Mouse (Mus musculus): ENCODE measurements around the gene Mast4. TPM values are rescaled to one million over a fixed set of nuclear protein-coding genes. Genes with fewer than 3 reads are reported as not detected.

The Mast4 gene
- polyA plus RNA-seq, 1 experiment from 2014 or later = 18.9 TPM

DNA sequence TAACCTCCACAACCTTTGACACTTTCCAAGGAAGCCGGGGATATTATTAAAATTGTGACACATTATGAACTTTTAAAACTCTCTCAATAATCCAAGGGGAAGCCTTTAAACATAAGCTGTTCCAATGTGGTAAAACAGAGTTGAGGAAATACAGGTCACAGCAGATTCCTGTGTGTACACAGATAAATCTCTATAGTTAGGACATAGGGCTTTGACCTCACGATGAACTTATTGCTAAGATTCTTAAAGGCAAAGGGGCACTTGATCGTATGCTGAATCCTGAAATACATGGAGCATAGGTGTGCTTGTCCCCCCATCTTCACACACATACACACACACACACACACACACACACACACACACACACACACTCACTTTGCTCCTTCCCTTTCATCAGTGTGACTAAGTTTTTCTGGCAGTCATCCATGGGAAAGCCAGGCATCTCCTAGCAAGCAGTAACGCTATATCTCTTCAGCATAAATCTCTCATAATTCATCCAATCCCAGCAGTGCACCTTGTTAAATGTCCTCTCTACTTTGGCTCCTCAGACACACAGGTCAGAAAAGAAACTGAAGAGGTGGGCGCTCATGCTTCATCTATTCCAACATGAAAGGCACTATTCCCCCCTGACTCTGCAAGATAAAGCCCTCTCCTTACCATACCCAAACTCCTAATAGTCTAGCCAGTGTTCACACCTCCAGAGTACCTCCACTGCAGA is 477.3 kb downstream of the Mast4 start:
- 90% methylated on average over 5 of the region's 5 CpGs for WGBS
- H3K4me1 ChIP-seq (ENCODE audit: control insufficient read depth, insufficient read depth, low read length) = no peaks in the 10 kb centered on the region
- no peak for ATAC-seq (ENCODE audit: insufficient number of reproducible peaks, low FRiP score, low TSS enrichment, low read depth)
- H3K36me3 ChIP-seq (ENCODE audit: control insufficient read depth, insufficient read depth, low read length) = no peaks in the 10 kb centered on the region
- no peak overlapping the region for H3K4me2 ChIP-seq (ENCODE audit: low read depth, severe bottlenecking)
- no peaks in the 10 kb centered on the region for H3K9me3 ChIP-seq (ENCODE audit: control insufficient read depth, low read length)
- no peak overlapping the region for H3K4me3 ChIP-seq (ENCODE audit: low read depth, low read length)
- no peaks in the 10 kb centered on the region for H3K27me3 ChIP-seq (ENCODE audit: control insufficient read depth, insufficient read depth, low read length)
- DNase-seq (ENCODE audit: low spot score) = no peak
- no peak overlapping the region for H3K27ac ChIP-seq (replicated peaks; ENCODE audit: low read depth, low read length)
- no peak overlapping the region for H3K9ac ChIP-seq (ENCODE audit: low read length)

DNA sequence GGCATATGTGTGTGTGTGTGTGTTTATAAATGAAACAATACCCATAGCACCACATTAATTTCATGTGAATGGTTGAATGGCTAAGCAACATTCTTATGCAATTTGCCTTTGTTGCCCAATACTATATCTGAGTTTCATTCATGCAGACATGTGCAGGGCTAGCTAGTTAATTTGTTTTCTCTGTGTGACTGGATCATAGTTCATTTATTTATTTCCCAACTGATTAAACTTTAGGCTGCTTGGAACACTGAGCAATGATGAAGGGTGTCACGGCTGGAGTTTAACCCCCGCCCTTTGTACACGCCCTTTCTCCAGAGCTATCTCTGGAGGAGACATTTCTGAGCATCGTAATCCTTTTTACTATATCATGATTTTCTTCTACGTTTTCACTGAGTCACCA is 481.4 kb downstream of the Mast4 start:
- WGBS = 90% methylated on average over 5 of the region's 5 CpGs

DNA sequence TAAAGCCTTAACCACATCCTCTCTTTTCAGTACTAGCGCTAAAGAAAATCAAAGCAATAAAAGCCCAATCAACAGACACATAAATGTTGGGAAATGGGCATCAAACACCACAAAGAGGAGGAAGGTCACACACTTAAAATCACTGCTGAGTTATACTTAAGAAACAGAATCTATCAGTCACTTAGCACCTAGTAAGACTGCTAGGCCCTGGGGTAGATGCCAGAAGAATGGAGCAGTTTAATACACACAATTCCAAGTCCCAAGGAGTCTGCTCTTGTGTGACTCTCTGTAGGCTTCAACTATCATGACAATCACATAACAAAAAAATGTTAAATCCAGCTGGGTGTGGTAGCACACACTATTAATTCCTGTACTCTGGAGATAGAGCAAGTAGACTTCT is 483.0 kb downstream of the Mast4 start:
- Histone ChIP-seq H3K9me3 (ENCODE audit: control insufficient read depth, low read length) (no peaks in the 10 kb centered on the region), H3K9ac (ENCODE audit: low read length) (no peak overlapping the region), H3K4me3 (ENCODE audit: low read depth, low read length) (no peak overlapping the region), H3K27me3 (ENCODE audit: control insufficient read depth, insufficient read depth, low read length) (no peaks in the 10 kb centered on the region), H3K36me3 (ENCODE audit: control insufficient read depth, insufficient read depth, low read length) (no peaks in the 10 kb centered on the region), H3K4me1 (ENCODE audit: control insufficient read depth, insufficient read depth, low read length) (no peaks in the 10 kb centered on the region), H3K27ac (replicated peaks; ENCODE audit: low read depth, low read length) (no peak overlapping the region), H3K4me2 (ENCODE audit: low read depth, severe bottlenecking) (no peak overlapping the region)
- 41% methylated on average over 1 of the region's 1 CpGs for WGBS
- DNase-seq (ENCODE audit: low spot score) (no peak), ATAC-seq (ENCODE audit: insufficient number of reproducible peaks, low FRiP score, low TSS enrichment, low read depth) (no peak)

More for the DNA sequence above, 481.4 kb downstream of the Mast4 start:
- H3K9me3 ChIP-seq (ENCODE audit: control insufficient read depth, low read length) = no peaks in the 10 kb centered on the region
- no peaks in the 10 kb centered on the region for H3K4me1 ChIP-seq (ENCODE audit: control insufficient read depth, insufficient read depth, low read length)
- no peak overlapping the region for H3K9ac ChIP-seq (ENCODE audit: low read length)
- no peaks in the 10 kb centered on the region for H3K36me3 ChIP-seq (ENCODE audit: control insufficient read depth, insufficient read depth, low read length)
- H3K27me3 ChIP-seq (ENCODE audit: control insufficient read depth, insufficient read depth, low read length) = no peaks in the 10 kb centered on the region
- H3K4me2 ChIP-seq (ENCODE audit: low read depth, severe bottlenecking) = no peak overlapping the region
- H3K27ac ChIP-seq (replicated peaks; ENCODE audit: low read depth, low read length) = no peak overlapping the region
- no peak overlapping the region for H3K4me3 ChIP-seq (ENCODE audit: low read depth, low read length)
- ATAC-seq (ENCODE audit: insufficient number of reproducible peaks, low FRiP score, low TSS enrichment, low read depth) (no peak), DNase-seq (ENCODE audit: low spot score) (no peak)

GRCm38 (mm10) chr13:102850594-102850993 is 483.7 kb downstream of the Mast4 start:
- no peak overlapping the region for H3K4me3 ChIP-seq (ENCODE audit: low read depth, low read length)
- 77% methylated on average over 2 of the region's 2 CpGs for WGBS
- no peaks in the 10 kb centered on the region for H3K9me3 ChIP-seq (ENCODE audit: control insufficient read depth, low read length)
- no peak overlapping the region for H3K4me2 ChIP-seq (ENCODE audit: low read depth, severe bottlenecking)
- H3K4me1 ChIP-seq (ENCODE audit: control insufficient read depth, insufficient read depth, low read length) = no peaks in the 10 kb centered on the region
- DNase-seq (ENCODE audit: low spot score) (no peak), ATAC-seq (ENCODE audit: insufficient number of reproducible peaks, low FRiP score, low TSS enrichment, low read depth) (no peak)
- H3K27ac ChIP-seq (replicated peaks; ENCODE audit: low read depth, low read length) = no peak overlapping the region
- H3K9ac ChIP-seq (ENCODE audit: low read length) = no peak overlapping the region
- no peaks in the 10 kb centered on the region for H3K27me3 ChIP-seq (ENCODE audit: control insufficient read depth, insufficient read depth, low read length)
- no peaks in the 10 kb centered on the region for H3K36me3 ChIP-seq (ENCODE audit: control insufficient read depth, insufficient read depth, low read length)

DNA sequence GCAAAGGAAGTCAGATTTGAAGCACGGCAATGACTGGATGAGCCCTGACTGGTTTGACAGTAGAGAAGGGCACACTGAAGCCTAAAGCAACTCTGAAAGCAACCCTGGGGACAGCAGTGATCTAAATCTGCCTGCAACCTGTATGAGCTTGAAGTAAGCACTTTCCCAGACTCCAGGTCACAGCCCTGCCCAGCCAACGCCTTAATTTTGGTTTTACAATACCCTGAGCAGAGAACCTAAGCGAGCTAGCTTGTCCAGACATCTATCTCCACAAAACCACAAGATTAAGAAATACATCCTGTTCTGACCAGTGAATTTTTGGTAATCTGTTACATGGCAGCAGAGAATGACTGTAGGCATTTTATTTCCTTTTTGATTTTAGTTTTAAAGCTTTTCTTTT is 485.2 kb downstream of the Mast4 start:
- Histone ChIP-seq H3K4me3 (ENCODE audit: low read depth, low read length) (no peak overlapping the region), H3K27me3 (ENCODE audit: control insufficient read depth, insufficient read depth, low read length) (no peaks in the 10 kb centered on the region), H3K27ac (replicated peaks; ENCODE audit: low read depth, low read length) (no peak overlapping the region), H3K4me2 (ENCODE audit: low read depth, severe bottlenecking) (no peak overlapping the region), H3K9ac (ENCODE audit: low read length) (no peak overlapping the region), H3K36me3 (ENCODE audit: control insufficient read depth, insufficient read depth, low read length) (no peaks in the 10 kb centered on the region), H3K4me1 (ENCODE audit: control insufficient read depth, insufficient read depth, low read length) (no peaks in the 10 kb centered on the region), H3K9me3 (ENCODE audit: control insufficient read depth, low read length) (no peaks in the 10 kb centered on the region)
- DNase-seq (ENCODE audit: low spot score) (no peak), ATAC-seq (ENCODE audit: insufficient number of reproducible peaks, low FRiP score, low TSS enrichment, low read depth) (no peak)
- 63% methylated on average over 3 of the region's 3 CpGs for WGBS

DNA sequence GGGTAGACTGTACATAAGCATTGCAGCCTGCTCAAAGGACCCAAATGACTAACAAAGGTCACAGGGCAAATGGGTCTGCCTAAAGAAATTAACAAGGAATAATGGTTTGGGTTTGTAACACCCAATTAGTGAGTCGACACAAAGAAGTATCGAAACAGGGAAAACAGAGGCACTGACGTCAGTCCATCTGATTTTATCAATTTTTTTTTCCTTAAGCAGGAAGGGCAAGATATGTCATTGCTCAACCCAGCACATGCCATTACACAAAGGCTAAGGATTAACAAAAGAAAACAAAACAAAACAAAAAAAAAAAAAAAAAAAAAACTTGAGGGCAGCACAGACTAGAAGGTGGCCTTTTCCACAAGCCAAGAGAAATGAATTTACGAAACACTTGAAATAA is 487.8 kb downstream of the Mast4 start:
- Histone ChIP-seq H3K4me1 (ENCODE audit: control insufficient read depth, insufficient read depth, low read length) (0 out of 2 replicates have a peak, but pooled peaks cover 3% of the 10 kb centered on the region), H3K27ac (replicated peaks; ENCODE audit: low read depth, low read length) (no peak overlapping the region), H3K9ac (ENCODE audit: low read length) (no peak overlapping the region), H3K27me3 (ENCODE audit: control insufficient read depth, insufficient read depth, low read length) (no peaks in the 10 kb centered on the region), H3K4me2 (ENCODE audit: low read depth, severe bottlenecking) (no peak overlapping the region), H3K9me3 (ENCODE audit: control insufficient read depth, low read length) (no peaks in the 10 kb centered on the region), H3K36me3 (ENCODE audit: control insufficient read depth, insufficient read depth, low read length) (no peaks in the 10 kb centered on the region), H3K4me3 (ENCODE audit: low read depth, low read length) (no peak overlapping the region)
- DNase-seq (ENCODE audit: low spot score) (no peak), ATAC-seq (ENCODE audit: insufficient number of reproducible peaks, low FRiP score, low TSS enrichment, low read depth) (no peak)
- 66% methylated on average over 4 of the region's 4 CpGs for WGBS

- Histone ChIP-seq H3K4me1 (ENCODE audit: control insufficient read depth, insufficient read depth, low read length) (0 out of 2 replicates have a peak, but pooled peaks cover 3% of the 10 kb centered on the region), H3K27ac (replicated peaks; ENCODE audit: low read depth, low read length) (no peak overlapping the region), H3K9ac (ENCODE audit: low read length) (no peak overlapping the region), H3K4me2 (ENCODE audit: low read depth, severe bottlenecking) (no peak overlapping the region), H3K27me3 (ENCODE audit: control insufficient read depth, insufficient read depth, low read length) (no peaks in the 10 kb centered on the region), H3K4me3 (ENCODE audit: low read depth, low read length) (no peak overlapping the region), H3K9me3 (ENCODE audit: control insufficient read depth, low read length) (no peaks in the 10 kb centered on the region), H3K36me3 (ENCODE audit: control insufficient read depth, insufficient read depth, low read length) (no peaks in the 10 kb centered on the region; the same call in 1 of the 2 replicates)
- DNase-seq (ENCODE audit: low spot score) (no peak), ATAC-seq (ENCODE audit: insufficient number of reproducible peaks, low FRiP score, low TSS enrichment, low read depth) (no peak)
- WGBS = 86% methylated on average over 2 of the region's 2 CpGs
Observed at GRCm38 (mm10) chr13:102842715-102843114, 491.6 kb downstream of the Mast4 start.

GRCm38 (mm10) chr13:102842237-102842636 is 492.1 kb downstream of the Mast4 start:
- Histone ChIP-seq H3K9me3 (ENCODE audit: control insufficient read depth, low read length) (no peaks in the 10 kb centered on the region), H3K27me3 (ENCODE audit: control insufficient read depth, insufficient read depth, low read length) (no peaks in the 10 kb centered on the region), H3K4me1 (ENCODE audit: control insufficient read depth, insufficient read depth, low read length) (0 out of 2 replicates have a peak, but pooled peaks cover 3% of the 10 kb centered on the region), H3K27ac (replicated peaks; ENCODE audit: low read depth, low read length) (no peak overlapping the region), H3K36me3 (ENCODE audit: control insufficient read depth, insufficient read depth, low read length) (no peaks in the 10 kb centered on the region; the same call in 1 of the 2 replicates), H3K4me2 (ENCODE audit: low read depth, severe bottlenecking) (no peak overlapping the region), H3K9ac (ENCODE audit: low read length) (no peak overlapping the region), H3K4me3 (ENCODE audit: low read depth, low read length) (no peak overlapping the region)
- ATAC-seq (ENCODE audit: insufficient number of reproducible peaks, low FRiP score, low TSS enrichment, low read depth) (no peak), DNase-seq (ENCODE audit: low spot score) (no peak)
- 48% methylated on average over 8 of the region's 8 CpGs for WGBS
